ENCODE assay signal across 20 mouse cellular contexts in the genomic region with DNA sequence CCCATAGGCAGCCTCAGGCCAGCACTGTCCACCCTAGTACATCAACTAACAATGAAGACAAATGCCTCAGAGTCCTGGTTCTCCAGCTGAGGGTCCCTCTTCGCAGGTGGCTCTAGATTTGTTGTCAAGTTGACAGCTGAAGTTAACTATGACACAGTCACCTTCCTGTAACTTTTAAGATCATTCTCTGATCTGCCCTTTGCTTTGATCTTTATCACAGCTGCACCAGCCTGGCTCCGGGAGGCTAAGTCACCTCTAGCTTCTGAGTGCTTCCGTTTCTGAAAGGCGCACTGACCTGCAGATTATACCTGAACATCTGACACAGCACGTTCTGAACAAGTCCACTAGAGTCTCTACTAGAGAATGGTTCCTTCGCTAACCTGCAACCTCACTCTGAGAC. TPM values are rescaled to one million over a fixed set of nuclear protein-coding genes. Genes with fewer than 3 reads are reported as not detected.
DNase-seq lines count a peak whose midpoint lies in the region; ATAC-seq and TF ChIP-seq lines count a peak whose summit lies in the region.
"Had no signal": no experiment of that assay in that cellular context is flagged by ENCODE, and none has a peak within 500 bp of the region (broad histone marks: within the 10 kb centered on the region; RNA-seq: fewer than 3 reads in every experiment).

No protein-coding gene starts in this region.

- TF ChIP-seq CTCF in thymus, adult 2 months (IDR thresholded peaks at IDR 0.05; ENCODE audit: borderline replicate concordance, control insufficient read depth, extremely low read depth, insufficient read depth, low read length, poor library complexity): no peak

- H3K4me3 ChIP-seq in thymus, adult 2 months (ENCODE audit: control insufficient read depth, insufficient read depth, low read length): no peak overlapping the region
- H3K4me3 ChIP-seq: forebrain, embryonic 10.5 days; forebrain, embryonic 13.5 days; hindbrain, embryonic 12.5 days; hindbrain, embryonic 15.5 days; intestine, embryonic 15.5 days had no signal

- H3K27ac ChIP-seq in thymus, adult 2 months (ENCODE audit: control insufficient read depth, insufficient read depth, low read length): peak overlapping the region; percentile 73
- H3K27ac ChIP-seq: forebrain, embryonic 10.5 days; forebrain, embryonic 13.5 days; hindbrain, embryonic 12.5 days; hindbrain, embryonic 15.5 days; intestine, embryonic 15.5 days had no signal

- H3K27me3 ChIP-seq in thymus, adult 2 months (ENCODE audit: control insufficient read depth, insufficient read depth, low read length): no peaks in the 10 kb centered on the region
- H3K27me3 ChIP-seq: forebrain, embryonic 13.5 days; hindbrain, embryonic 12.5 days; hindbrain, embryonic 15.5 days; intestine, embryonic 15.5 days had no signal

- 18% methylated on average over 6 of the region's 6 CpGs for WGBS in thymus, adult 2 months

- H3K36me3 ChIP-seq in thymus, adult 2 months (ENCODE audit: control insufficient read depth, insufficient read depth, low read length): no peaks in the 10 kb centered on the region
- H3K36me3 ChIP-seq: forebrain, embryonic 10.5 days; hindbrain, embryonic 12.5 days; hindbrain, embryonic 15.5 days; intestine, embryonic 15.5 days had no signal

- peak; percentile 25 for DNase-seq in thymus, adult 2 months
- peak; percentile 49 for DNase-seq in thymus, postnatal 25 days
- no peak for DNase-seq in layer of hippocampus, adult 11-12 months (ENCODE audit: low spot score)
- no peak for DNase-seq in adrenal gland, postnatal 25 days
- no peak for DNase-seq in embryo, embryonic 11 days
- no peak for DNase-seq in adipocyte (ENCODE audit: low spot score)
- DNase-seq: adrenal gland, postnatal 10 days; cerebellum, adult 11 months; cerebellum, adult 2 months; cerebellum, adult 9-11 months; cerebellum, postnatal 36 days; gastrocnemius, postnatal 10 days; heart, adult 11 months had no signal

- peaks cover 26% of the 10 kb centered on the region for H3K4me1 ChIP-seq in thymus, adult 2 months (replicated peaks; ENCODE audit: control insufficient read depth, insufficient read depth, low read length)
- H3K4me1 ChIP-seq: forebrain, embryonic 13.5 days; hindbrain, embryonic 12.5 days; hindbrain, embryonic 15.5 days; intestine, embryonic 15.5 days had no signal

- peak; percentile 77 for ATAC-seq in CD4-positive, CD25-positive, alpha-beta regulatory T cell, adult 4 months
- ATAC-seq: forebrain, embryonic 13.5 days; forebrain, embryonic 16.5 days; intestine, embryonic 15.5 days had no signal

- TF ChIP-seq POLR2A in thymus, adult 2 months (IDR thresholded peaks at IDR 0.05; ENCODE audit: control insufficient read depth, extremely low read depth, insufficient read depth, low read length, poor library complexity): no peak

RNA-seq across cellular contexts. Expression of a gene that starts 22.8 kb away (rescaled TPM):
- polyA plus RNA-seq in CD4-positive, CD25-positive, alpha-beta regulatory T cell, adult 4 months (2017; shearing (Covaris generic)): 10 to 100 TPM; 44.3 to 57.6 TPM
- 22.5 and 23.4 TPM in 2 replicates for polyA plus RNA-seq in thymus, adult 2 months (2012; rRNA removed)
- total RNA-seq in adrenal gland, postnatal 25 days (2021): 62.4 and 67.5 TPM in 2 replicates

Comparison
In these comparisons a context has a peak if more than half of its experiments do, and no peak if none do; other contexts are left out.
1. DNase-seq: peak in thymus, adult 2 months (single experiment) and thymus, postnatal 25 days (single experiment); none in layer of hippocampus, adult 11-12 months (single experiment), adrenal gland, postnatal 25 days (single experiment), embryo, embryonic 11 days (single experiment) and adipocyte (single experiment).